Mouse (Mus musculus): Measurements from ENCODE around the gene Camk1d.

DNA sequence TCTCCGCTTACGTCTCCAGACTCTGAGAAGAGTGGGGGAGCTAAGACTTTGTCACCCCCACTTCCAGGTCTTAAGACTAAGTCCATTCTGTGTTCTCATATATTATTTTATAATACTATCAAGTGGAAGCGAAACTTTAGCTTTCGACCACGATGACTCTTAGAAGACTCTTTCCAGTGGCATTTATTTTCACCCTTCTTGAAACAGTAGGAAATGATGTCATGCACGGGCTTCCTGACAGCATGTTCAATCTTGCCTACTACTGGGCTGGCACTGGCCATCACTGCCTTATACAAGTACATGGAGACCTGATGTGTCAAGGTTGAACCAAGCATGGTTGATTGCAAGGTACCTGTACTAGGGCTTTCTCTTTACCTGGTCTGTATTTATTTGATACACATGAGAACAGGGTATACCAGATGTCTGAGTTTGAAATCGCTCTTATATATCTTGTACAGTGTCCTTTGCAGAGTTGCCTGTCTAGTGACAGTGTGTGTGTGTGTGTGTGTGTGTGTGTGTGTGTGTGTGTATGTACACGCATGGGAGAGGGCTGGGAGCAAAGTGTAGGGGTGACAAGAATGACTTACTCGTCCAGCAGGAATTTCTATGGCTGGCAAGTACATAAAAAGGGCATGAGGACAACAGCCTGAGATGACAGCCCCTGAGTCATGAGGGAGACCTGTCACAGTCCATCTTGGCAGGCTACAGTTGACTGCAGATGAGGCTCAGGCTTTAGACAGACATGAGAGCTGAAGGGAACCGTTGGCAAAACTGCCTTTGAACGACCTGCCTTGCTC, 417.4 kb downstream of the Camk1d start:
- TF ChIP-seq CTCF (conservative IDR thresholded peaks at IDR 0.05 in 1 of 2, IDR thresholded peaks at IDR 0.05 in 1 of 2; ENCODE audit: low read depth in 2 of 2, low read length in 2 of 2) (no peak), TCF12 (IDR thresholded peaks at IDR 0.05; ENCODE audit: low read depth, low read length) (no peak), POLR2A (IDR thresholded peaks at IDR 0.05; ENCODE audit: low read depth, low read length) (no peak), TBP (conservative IDR thresholded peaks at IDR 0.05; ENCODE audit: low read depth, low read length) (no peak), ZNF384 (IDR thresholded peaks at IDR 0.05; ENCODE audit: low read depth, low read length) (no peak), EP300 (IDR thresholded peaks at IDR 0.05; ENCODE audit: low read length) (peak; percentile 80), ZC3H11A (IDR thresholded peaks at IDR 0.05; ENCODE audit: low read depth, low read length) (no peak), SMC3 (IDR thresholded peaks at IDR 0.05; ENCODE audit: low read depth, low read length) (no peak), PAX5 (IDR thresholded peaks at IDR 0.05; ENCODE audit: low read length) (no peak)
